Mouse (Mus musculus): ENCODE results near the gene Cd72. TPM values are rescaled to one million over a fixed set of nuclear protein-coding genes. Genes with fewer than 3 reads are reported as not detected.

Gene Cd72
- polyA plus RNA-seq, 1 experiment from 2014 or later: 5.3 TPM

DNA sequence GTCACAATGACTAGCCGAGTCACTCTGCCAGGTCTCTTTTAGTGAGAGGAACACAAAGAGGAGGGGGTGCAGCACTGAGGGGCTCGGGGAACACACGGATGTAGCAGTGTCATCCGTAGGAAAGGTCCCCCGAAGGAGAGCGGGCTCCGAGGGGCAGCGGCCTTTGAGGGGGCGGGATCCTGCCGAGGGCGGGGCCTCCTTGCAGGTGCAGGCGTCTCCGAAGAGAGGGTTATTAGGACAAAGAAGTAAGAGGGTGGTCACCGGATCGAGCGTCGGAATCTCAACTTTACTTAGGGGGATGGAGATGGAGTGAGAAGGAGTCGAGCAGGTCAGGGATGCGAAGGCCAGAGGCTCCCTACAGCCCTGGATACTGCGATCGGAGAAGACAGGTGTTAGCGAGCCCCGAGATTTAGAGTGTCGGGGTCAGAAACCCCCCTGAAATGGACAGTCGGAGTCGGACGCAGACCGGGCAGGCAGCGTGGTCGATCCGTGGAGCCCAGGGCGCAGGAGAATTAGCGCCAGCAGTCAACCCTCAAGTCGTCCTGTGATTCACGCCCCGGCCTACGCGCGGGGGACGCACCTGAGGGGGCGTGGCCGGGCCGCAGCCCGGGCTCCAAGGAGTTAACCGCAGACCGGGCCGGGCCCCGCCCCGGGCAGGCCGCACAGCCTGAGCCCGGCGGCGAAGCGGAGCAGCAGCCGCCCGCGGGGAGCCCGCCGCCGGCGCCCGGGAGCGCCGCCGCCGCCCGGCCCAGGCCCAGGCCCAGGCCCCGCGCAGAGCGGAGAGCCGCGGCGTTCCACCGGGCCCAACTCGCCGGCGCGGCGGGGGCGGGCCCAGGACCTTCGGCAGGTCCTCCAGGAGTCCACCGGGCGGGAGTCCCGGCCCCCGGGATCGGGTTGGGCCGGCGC is 11.7 kb downstream of the Cd72 start:
- peak overlapping the region; percentile 96 for H3K9ac ChIP-seq
- no peaks in the 10 kb centered on the region for H3K27me3 ChIP-seq
- peak overlapping the region; percentile 96 for H3K27ac ChIP-seq (replicated peaks)
- under 1% methylated on average over 68 of the region's 88 CpGs for WGBS
- H3K36me3 ChIP-seq: peaks cover 28% of the 10 kb centered on the region
- ATAC-seq (ENCODE audit: low FRiP score, low read depth): peak; percentile 78
- H3K4me2 ChIP-seq: peak overlapping the region; percentile 85
- peak overlapping the region; percentile 75 for H3K4me3 ChIP-seq
- H3K9me3 ChIP-seq: no peaks in the 10 kb centered on the region
- H3K4me1 ChIP-seq (replicated peaks): peaks cover 18% of the 10 kb centered on the region

DNA sequence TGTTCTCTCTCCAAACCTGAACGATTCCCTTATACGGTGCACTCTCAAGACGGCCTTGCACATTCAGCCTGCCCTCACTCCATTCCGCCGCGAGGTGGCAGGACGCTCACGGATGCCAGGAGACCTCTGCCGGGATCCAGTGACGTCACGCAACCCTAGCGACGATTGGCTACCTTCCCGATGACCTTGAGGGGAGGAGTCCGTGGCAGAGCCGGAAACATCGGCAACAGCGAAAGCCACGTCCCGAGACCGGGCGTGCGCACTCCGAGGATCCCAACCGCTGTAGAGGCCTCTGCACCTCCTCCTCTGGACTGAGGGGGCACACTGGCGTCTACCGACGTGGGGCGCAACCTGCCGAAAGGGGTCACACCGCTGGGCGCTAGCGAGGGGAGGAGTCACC is 12.4 kb downstream of the Cd72 start:
- Histone ChIP-seq H3K9me3 (no peaks in the 10 kb centered on the region), H3K4me2 (peak overlapping the region; percentile 85), H3K27ac (replicated peaks) (peak overlapping the region; percentile 96), H3K9ac (peak overlapping the region; percentile 96), H3K27me3 (no peaks in the 10 kb centered on the region), H3K36me3 (peaks cover 21% of the 10 kb centered on the region), H3K4me1 (replicated peaks) (peaks cover 18% of the 10 kb centered on the region), H3K4me3 (peak overlapping the region; percentile 75)
- ATAC-seq (ENCODE audit: low FRiP score, low read depth): peak; percentile 95
- WGBS: under 1% methylated on average over 33 of the region's 33 CpGs

DNA sequence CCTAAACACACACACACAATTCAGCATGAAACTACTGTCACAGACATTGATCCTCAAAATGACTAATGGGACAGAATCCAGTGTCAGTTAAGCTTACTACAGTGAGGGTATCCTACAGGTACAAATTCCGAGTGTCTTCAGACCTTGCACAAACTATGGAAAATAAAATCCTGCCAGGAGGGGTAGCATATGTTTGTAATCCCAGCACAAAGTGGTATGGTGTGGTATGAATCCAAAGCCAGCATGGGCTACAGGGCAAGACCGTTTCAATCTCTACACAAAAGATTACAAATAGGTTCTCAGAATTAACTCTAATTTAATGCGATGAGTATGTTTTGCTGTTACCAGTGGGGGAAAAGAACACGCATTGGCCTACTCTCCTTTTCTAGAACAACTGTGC is 12.8 kb downstream of the Cd72 start, which contains the start of gene Tesk1:
Tesk1 (plus strand) TSS at position 301 of the 400 bp plus-strand sequence.
- Histone ChIP-seq H3K4me2 (peak within 1 kb of the TSS; percentile 85), H3K4me3 (peak within 1 kb of the TSS; percentile 75), H3K4me1 (replicated peaks) (peaks cover 18% of the 10 kb centered on the region), H3K27me3 (no peaks in the 10 kb centered on the region), H3K9ac (peak within 1 kb of the TSS; percentile 96), H3K36me3 (peaks cover 17% of the 10 kb centered on the region), H3K9me3 (no peaks in the 10 kb centered on the region), H3K27ac (replicated peaks) (peak within 1 kb of the TSS; percentile 96)
- 26% methylated on average over 4 of the region's 4 CpGs for whole genome bisulfite sequencing
- peak; percentile 1; the same call in 1 of the 2 replicates for ATAC-seq (ENCODE audit: low FRiP score, low read depth)

DNA sequence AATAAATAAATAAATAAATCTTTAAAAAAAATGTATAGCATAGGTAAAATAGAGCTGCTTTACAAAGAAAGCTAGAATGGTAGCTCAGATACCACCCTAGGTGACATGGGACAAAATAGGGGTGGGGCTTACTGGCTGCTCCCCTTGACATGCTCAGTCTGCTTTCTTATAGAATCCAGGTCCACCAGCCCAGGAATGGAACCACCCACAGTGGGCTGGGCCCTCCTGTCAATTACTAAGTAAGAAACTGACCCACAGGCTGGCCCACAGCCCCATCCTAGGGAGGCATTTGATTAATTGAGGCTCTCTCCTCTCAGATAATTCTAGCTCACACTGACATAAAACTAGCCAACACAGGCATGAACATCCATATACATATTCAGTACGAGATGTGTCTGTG is 21.6 kb downstream of the Cd72 start:
- H3K9ac ChIP-seq: no peak overlapping the region
- H3K9me3 ChIP-seq: no peaks in the 10 kb centered on the region
- H3K36me3 ChIP-seq: no peaks in the 10 kb centered on the region
- no peak overlapping the region for H3K4me2 ChIP-seq
- no peak overlapping the region for H3K27ac ChIP-seq (replicated peaks)
- 94% methylated on average over 1 of the region's 1 CpGs for WGBS
- ATAC-seq (ENCODE audit: low FRiP score, low read depth): no peak
- no peak overlapping the region for H3K4me3 ChIP-seq
- H3K4me1 ChIP-seq (replicated peaks): peaks cover 14% of the 10 kb centered on the region
- no peaks in the 10 kb centered on the region for H3K27me3 ChIP-seq

DNA sequence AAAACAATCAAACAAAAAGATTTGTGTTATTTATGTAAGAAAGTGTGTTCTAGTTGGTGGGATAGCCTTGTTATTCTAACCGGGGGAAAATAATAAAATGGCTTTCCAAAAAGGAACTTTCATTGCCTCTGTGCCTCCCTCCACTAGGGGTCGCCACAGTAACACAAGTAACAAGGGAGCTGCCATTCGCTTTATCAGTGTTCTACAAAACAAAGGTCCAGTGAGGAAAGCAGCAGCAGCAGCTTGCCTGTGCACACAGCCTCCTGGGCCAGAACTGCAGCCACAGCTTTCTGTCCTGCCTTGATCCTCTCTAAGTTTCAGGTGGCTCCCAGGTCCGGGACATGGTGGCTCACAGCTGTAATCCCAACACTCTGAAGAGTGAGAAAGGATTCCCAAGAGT is 22.7 kb downstream of the Cd72 start:
- H3K9ac ChIP-seq: no peak overlapping the region
- peaks cover 24% of the 10 kb centered on the region for H3K4me1 ChIP-seq (replicated peaks)
- peaks cover 5% of the 10 kb centered on the region for H3K36me3 ChIP-seq
- no peaks in the 10 kb centered on the region for H3K27me3 ChIP-seq
- 0 out of 2 replicates have a peak overlapping the region, but pooled peaks have one; percentile 27 for H3K4me2 ChIP-seq
- H3K4me3 ChIP-seq: no peak overlapping the region
- no peaks in the 10 kb centered on the region for H3K9me3 ChIP-seq
- H3K27ac ChIP-seq (replicated peaks): peak overlapping the region; percentile 83
- WGBS: 2% methylated on average over 4 of the region's 4 CpGs
- ATAC-seq (ENCODE audit: low FRiP score, low read depth): peak; percentile 44; the same call in 1 of the 2 replicates

DNA sequence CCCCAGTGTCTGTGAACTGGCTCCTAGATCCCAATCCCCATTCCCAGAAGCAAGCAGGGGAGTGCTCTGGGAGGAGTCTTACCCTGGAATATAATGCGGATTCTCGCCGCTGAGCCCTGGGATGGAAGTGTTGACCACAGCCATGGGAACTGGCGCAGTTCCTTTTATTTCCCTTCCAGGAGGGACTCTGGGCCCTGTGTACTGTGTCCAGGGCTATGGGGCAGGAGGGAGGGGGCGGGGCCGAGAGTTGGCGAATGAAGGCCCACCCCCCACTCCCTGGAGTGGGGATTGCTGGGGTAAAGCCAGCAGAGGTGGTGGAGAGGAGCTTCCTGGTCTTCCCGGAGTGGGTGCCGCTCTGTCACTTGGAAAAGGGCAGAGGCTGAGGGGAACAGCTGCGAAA is 25.5 kb downstream of the Cd72 start, which contains the start of gene Fam166b:
Fam166b (minus strand) TSS at position 189 of the 400 bp plus-strand sequence.
- no peak within 1 kb of the TSS for H3K4me3 ChIP-seq
- no peak within 1 kb of the TSS for H3K27ac ChIP-seq (replicated peaks)
- peaks cover 32% of the 10 kb centered on the region for H3K36me3 ChIP-seq
- no peak within 1 kb of the TSS for H3K9ac ChIP-seq
- 6% methylated on average over 10 of the region's 10 CpGs for WGBS
- peaks cover 24% of the 10 kb centered on the region for H3K4me1 ChIP-seq (replicated peaks)
- H3K4me2 ChIP-seq: 0 out of 2 replicates have a peak within 1 kb of the TSS, but pooled peaks have one; percentile 3
- H3K9me3 ChIP-seq: no peaks in the 10 kb centered on the region
- peaks cover 6% of the 10 kb centered on the region; the same call in 1 of the 2 replicates for H3K27me3 ChIP-seq
- peak; percentile 40; the same call in 1 of the 2 replicates for ATAC-seq (ENCODE audit: low FRiP score, low read depth)

DNA sequence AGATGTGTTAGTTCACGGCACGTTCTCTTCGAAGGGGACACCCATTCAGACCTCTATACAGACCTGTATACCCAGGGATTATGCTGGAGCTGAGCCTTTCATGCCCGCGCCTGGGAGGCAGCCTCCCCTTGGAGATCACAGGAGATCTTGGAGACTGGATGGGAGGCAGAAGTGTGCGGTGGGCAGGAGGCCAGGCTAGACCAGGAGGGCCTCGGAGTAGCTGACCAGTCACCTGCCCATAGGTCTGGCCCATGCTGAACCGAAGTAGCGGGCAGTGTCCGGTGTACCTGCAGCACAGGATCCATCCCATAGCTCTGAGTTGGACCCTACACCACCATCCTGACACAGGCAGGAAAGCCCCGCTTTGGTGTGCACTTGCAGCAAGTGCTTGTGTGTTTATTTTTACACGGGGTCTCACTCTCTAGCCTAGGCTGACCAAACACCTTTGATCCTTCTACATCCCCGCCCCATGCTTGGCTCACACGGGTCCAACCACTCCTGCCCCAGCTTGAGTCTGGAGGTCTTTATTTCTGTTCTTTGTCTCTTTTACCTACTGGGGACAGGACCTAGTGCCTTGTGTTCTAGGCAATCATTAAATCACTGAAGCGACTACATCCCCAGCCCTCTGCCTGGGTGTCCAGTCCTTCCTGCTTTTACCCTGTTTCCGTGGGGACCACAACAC is 26.1 kb downstream of the Cd72 start:
- Histone ChIP-seq H3K27ac (replicated peaks) (no peak overlapping the region), H3K9ac (no peak overlapping the region), H3K4me2 (0 out of 2 replicates have a peak overlapping the region, but pooled peaks have one; percentile 3), H3K4me3 (no peak overlapping the region), H3K4me1 (replicated peaks) (peaks cover 24% of the 10 kb centered on the region), H3K9me3 (no peaks in the 10 kb centered on the region), H3K27me3 (peaks cover 12% of the 10 kb centered on the region), H3K36me3 (peaks cover 39% of the 10 kb centered on the region)
- 25% methylated on average over 16 of the region's 16 CpGs for WGBS
- ATAC-seq (ENCODE audit: low FRiP score, low read depth): peak; percentile 7; the same call in 1 of the 2 replicates

DNA sequence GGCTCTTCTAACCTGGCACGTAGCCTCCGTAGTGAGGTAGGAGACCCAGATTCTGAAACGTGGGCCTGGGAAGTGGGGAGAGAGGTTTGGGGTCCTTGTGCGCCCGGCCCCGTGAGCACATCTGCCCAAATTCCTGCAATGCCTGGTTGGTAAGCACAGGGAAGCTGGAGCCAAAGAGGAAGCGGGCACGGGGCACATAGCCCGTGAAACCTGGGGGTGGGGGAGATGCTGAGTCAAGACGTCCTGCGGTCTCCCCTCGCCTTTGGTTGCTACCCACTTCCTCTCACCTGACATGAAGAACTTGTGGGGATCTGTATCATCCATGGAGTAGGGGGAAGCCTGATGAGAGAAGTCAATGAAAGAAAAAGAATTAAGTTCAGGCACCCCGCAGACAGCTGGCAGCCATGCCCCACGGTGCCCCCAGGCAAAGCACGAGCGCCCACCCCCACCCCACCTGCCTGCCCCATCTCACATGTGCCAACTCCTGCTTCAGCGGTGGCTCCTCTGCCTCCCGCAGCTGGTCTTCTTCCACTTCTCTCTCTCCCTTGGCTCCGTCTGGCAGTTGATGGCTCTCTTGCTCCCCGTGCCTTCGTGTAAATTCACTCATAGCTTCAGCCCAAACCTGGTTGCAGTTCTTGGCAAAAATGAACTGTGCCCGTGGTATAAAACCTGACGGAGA is 26.8 kb downstream of the Cd72 start:
- Histone ChIP-seq H3K4me2 (no peak overlapping the region; the same call in 1 of the 2 replicates), H3K9me3 (no peaks in the 10 kb centered on the region), H3K27me3 (peaks cover 13% of the 10 kb centered on the region), H3K36me3 (peaks cover 45% of the 10 kb centered on the region), H3K9ac (no peak overlapping the region), H3K4me1 (replicated peaks) (peaks cover 24% of the 10 kb centered on the region), H3K27ac (replicated peaks) (no peak overlapping the region), H3K4me3 (no peak overlapping the region)
- WGBS: 19% methylated on average over 23 of the region's 23 CpGs
- ATAC-seq (ENCODE audit: low FRiP score, low read depth): no peak

DNA sequence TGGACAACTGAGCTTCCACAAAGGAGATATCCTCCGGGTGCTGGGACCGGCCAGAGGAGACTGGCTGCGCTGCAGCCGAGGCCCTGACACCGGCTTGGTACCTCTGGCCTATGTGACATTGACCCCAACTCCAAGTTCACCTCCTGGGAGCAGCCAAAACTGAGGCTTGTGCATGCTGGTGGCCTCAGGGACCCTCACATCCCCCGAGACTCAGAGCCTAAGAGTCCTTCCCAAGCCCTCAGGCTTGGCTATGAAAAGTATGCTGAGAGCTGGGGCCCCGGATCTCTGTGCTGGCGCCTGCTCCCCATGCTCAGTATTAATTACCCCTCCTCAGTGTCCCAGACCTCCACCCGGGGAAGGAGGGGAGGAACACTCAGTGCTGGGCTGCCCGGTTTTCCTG is 27.9 kb downstream of the Cd72 start:
- 52% methylated on average over 10 of the region's 10 CpGs for WGBS
- H3K4me1 ChIP-seq (replicated peaks): peaks cover 21% of the 10 kb centered on the region

DNA sequence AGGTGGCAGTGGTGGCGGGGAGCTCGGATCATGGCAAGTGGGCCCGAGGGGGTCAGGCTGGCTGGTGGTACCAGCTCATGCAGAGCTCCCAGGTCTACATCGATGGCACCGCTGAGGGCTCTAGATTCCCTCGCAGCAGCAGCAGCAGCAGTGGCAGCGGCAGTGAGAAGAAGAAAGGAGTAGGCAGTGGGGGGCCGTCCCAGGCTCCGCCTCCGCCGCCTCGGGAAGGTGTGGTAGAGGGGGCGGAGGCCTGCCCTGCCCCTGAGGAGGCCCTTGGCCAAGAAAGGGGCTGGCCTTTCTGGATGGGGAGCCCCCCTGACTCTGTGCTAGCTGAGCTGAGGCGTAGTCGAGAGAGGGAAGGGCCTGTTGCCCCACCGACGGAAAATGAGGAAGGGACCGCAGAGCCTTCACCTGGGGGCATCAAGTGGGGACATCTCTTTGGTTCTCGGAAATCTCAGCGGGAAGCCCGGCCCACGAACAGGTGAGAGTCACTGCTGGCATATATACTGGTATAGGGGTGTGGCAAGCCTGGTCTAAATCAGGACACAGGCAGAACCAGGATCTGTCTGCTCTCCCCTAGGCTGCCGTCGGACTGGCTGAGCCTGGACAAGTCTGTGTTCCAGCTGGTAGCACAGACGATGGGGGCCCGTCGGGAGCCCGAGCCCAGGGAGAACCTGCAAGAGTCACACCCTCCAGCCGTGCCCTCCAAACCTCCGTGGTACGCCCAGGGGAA is 28.6 kb downstream of the Cd72 start:
- peaks cover 58% of the 10 kb centered on the region for H3K36me3 ChIP-seq
- H3K27me3 ChIP-seq: peaks cover 21% of the 10 kb centered on the region
- peaks cover 21% of the 10 kb centered on the region for H3K4me1 ChIP-seq (replicated peaks)
- no peak overlapping the region for H3K4me3 ChIP-seq
- no peak overlapping the region for H3K9ac ChIP-seq
- 24% methylated on average over 31 of the region's 31 CpGs for WGBS
- H3K9me3 ChIP-seq: no peaks in the 10 kb centered on the region
- H3K4me2 ChIP-seq: no peak overlapping the region
- H3K27ac ChIP-seq (replicated peaks): no peak overlapping the region
- ATAC-seq (ENCODE audit: low FRiP score, low read depth): no peak

More for the DNA sequence above, 27.9 kb downstream of the Cd72 start:
- Histone ChIP-seq H3K9ac (no peak overlapping the region), H3K27ac (replicated peaks) (no peak overlapping the region), H3K36me3 (peaks cover 57% of the 10 kb centered on the region), H3K27me3 (peaks cover 21% of the 10 kb centered on the region), H3K4me3 (no peak overlapping the region), H3K9me3 (no peaks in the 10 kb centered on the region), H3K4me2 (no peak overlapping the region)
- ATAC-seq (ENCODE audit: low FRiP score, low read depth): no peak

DNA sequence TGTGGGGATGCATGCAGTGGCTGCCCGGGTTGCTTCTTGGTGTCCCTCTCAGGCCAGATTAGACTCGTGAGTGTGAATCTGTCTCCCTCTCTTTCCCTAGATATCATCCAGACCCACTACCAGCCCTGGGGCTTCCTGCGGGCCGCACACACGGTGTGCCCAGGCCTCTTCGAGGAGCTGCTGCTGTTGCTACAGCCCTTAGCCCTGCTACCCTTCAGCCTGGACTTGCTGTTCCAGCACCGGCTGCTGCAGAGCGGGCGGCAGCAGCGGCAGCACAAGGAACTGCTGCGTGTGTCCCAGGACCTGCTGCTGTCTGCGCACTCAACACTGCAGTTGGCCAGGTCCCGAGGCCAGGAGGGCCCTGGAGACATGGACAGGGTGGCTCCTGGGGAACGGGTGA is 29.2 kb downstream of the Cd72 start:
- H3K27me3 ChIP-seq: peaks cover 21% of the 10 kb centered on the region

More for the DNA sequence above, 29.2 kb downstream of the Cd72 start:
- 32% methylated on average over 14 of the region's 14 CpGs for WGBS
- Histone ChIP-seq H3K9ac (no peak overlapping the region), H3K36me3 (peaks cover 58% of the 10 kb centered on the region), H3K4me2 (no peak overlapping the region), H3K9me3 (no peaks in the 10 kb centered on the region), H3K4me1 (replicated peaks) (peaks cover 22% of the 10 kb centered on the region), H3K27ac (replicated peaks) (no peak overlapping the region), H3K4me3 (no peak overlapping the region)
- ATAC-seq (ENCODE audit: low FRiP score, low read depth): no peak

Data from hindbrain, embryonic 15.5 days (tissue).